Mouse (Mus musculus): ENCODE results near the gene Epha1. TPM values are rescaled to one million over a fixed set of nuclear protein-coding genes. Genes with fewer than 3 reads are reported as not detected.

Gene Epha1
- polyA plus RNA-seq, 1 experiment from 2014 or later = 7.2 TPM

DNA sequence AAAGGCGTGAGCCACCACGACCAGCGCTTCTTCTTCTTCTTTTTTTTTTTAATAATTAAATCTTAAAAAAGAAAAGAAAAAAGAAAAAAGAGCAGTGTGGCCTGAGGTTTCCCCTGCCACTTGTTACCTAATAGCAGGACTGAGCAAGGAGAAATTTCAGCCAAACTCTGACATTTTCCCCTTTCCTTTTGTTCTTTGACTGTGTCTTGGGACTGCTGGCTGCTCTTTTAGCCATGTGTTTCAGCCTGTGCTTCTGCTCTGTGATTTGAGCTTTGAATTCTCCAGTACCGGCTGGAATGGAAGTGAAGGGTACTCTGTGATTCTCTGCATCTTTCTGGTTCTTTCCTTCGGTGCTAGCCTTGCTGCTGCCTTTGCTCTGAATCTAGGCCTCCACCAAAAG, 10.3 kb upstream of the Epha1 start:
- no peak for ATAC-seq (ENCODE audit: insufficient number of reproducible peaks, insufficient read depth, low FRiP score, low TSS enrichment)
- Histone ChIP-seq H3K4me3 (no peak overlapping the region), H3K4me2 (replicated peaks) (no peak overlapping the region), H3K27me3 (no peaks in the 10 kb centered on the region), H3K36me3 (no peaks in the 10 kb centered on the region), H3K9me3 (no peaks in the 10 kb centered on the region), H3K27ac (no peak overlapping the region), H3K9ac (no peak overlapping the region), H3K4me1 (0 out of 2 replicates have a peak, but pooled peaks cover 4% of the 10 kb centered on the region)
- 87% methylated on average over 5 of the region's 5 CpGs for WGBS

DNA sequence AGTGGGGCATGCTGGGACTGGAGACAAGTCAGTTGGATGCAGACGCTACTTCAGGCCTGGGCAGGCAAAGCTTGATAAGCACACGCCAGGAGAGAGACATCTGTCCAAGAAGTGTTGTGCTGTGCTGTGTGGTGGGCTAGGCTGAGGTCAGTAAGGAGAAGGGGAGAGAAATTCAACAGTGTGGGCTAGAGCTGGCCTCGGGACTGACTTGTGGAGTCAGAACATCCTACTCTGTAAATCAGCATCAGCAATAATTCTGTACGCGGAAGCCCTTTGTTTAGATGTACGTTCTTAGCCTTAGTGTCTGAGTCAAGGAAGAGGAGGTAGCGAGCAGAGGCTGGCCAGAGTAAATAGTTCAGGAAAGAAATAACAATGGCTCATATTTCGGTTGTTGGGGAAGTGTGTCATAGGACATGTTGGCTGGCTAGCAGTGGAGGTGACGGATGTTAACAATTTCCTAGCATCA, 8.9 kb upstream of the Epha1 start:
- 46% methylated on average over 9 of the region's 9 CpGs for WGBS
- Histone ChIP-seq H3K36me3 (no peaks in the 10 kb centered on the region), H3K4me1 (0 out of 2 replicates have a peak, but pooled peaks cover 4% of the 10 kb centered on the region), H3K4me2 (replicated peaks) (no peak overlapping the region), H3K9ac (no peak overlapping the region), H3K9me3 (no peaks in the 10 kb centered on the region), H3K4me3 (no peak overlapping the region), H3K27ac (0 out of 2 replicates have a peak overlapping the region, but pooled peaks have one; percentile 4), H3K27me3 (no peaks in the 10 kb centered on the region)
- ATAC-seq (ENCODE audit: insufficient number of reproducible peaks, insufficient read depth, low FRiP score, low TSS enrichment) = no peak

GRCm38 (mm10) chr6:42381221-42381620, 8.2 kb upstream of the Epha1 start:
- no peak overlapping the region for H3K4me3 ChIP-seq
- 0 out of 2 replicates have a peak, but pooled peaks cover 4% of the 10 kb centered on the region for H3K4me1 ChIP-seq
- H3K9me3 ChIP-seq = no peaks in the 10 kb centered on the region
- H3K27me3 ChIP-seq = no peaks in the 10 kb centered on the region
- no peak overlapping the region for H3K27ac ChIP-seq
- H3K4me2 ChIP-seq (replicated peaks) = no peak overlapping the region
- ATAC-seq (ENCODE audit: insufficient number of reproducible peaks, insufficient read depth, low FRiP score, low TSS enrichment) = no peak
- WGBS = 42% methylated on average over 2 of the region's 2 CpGs
- no peak overlapping the region for H3K9ac ChIP-seq
- H3K36me3 ChIP-seq = no peaks in the 10 kb centered on the region

- H3K4me2 ChIP-seq (replicated peaks) = no peak overlapping the region
- H3K27me3 ChIP-seq = no peaks in the 10 kb centered on the region
- H3K9me3 ChIP-seq = no peaks in the 10 kb centered on the region
- no peak overlapping the region for H3K4me3 ChIP-seq
- H3K4me1 ChIP-seq = 0 out of 2 replicates have a peak, but pooled peaks cover 4% of the 10 kb centered on the region
- H3K36me3 ChIP-seq = no peaks in the 10 kb centered on the region
- 11% methylated on average over 8 of the region's 8 CpGs for WGBS
- H3K9ac ChIP-seq = no peak overlapping the region
- no peak for ATAC-seq (ENCODE audit: insufficient number of reproducible peaks, insufficient read depth, low FRiP score, low TSS enrichment)
- no peak overlapping the region for H3K27ac ChIP-seq
Measured at GRCm38 (mm10) chr6:42380416-42381144, 7.5 kb upstream of the Epha1 start.

GRCm38 (mm10) chr6:42379551-42379950, 6.5 kb upstream of the Epha1 start:
- Histone ChIP-seq H3K27ac (no peak overlapping the region), H3K9me3 (no peaks in the 10 kb centered on the region), H3K27me3 (0 out of 2 replicates have a peak, but pooled peaks cover 3% of the 10 kb centered on the region), H3K4me2 (replicated peaks) (no peak overlapping the region), H3K4me1 (0 out of 2 replicates have a peak, but pooled peaks cover 4% of the 10 kb centered on the region), H3K36me3 (no peaks in the 10 kb centered on the region), H3K4me3 (no peak overlapping the region), H3K9ac (no peak overlapping the region)
- WGBS = 30% methylated on average over 3 of the region's 3 CpGs
- no peak for ATAC-seq (ENCODE audit: insufficient number of reproducible peaks, insufficient read depth, low FRiP score, low TSS enrichment)

GRCm38 (mm10) chr6:42377280-42377679, 4.2 kb upstream of the Epha1 start:
- Histone ChIP-seq H3K9me3 (no peaks in the 10 kb centered on the region), H3K9ac (no peak overlapping the region), H3K4me1 (peaks cover 12% of the 10 kb centered on the region), H3K27ac (no peak overlapping the region), H3K27me3 (0 out of 2 replicates have a peak, but pooled peaks cover 3% of the 10 kb centered on the region), H3K4me2 (replicated peaks) (no peak overlapping the region), H3K36me3 (no peaks in the 10 kb centered on the region), H3K4me3 (no peak overlapping the region)
- no peak for ATAC-seq (ENCODE audit: insufficient number of reproducible peaks, insufficient read depth, low FRiP score, low TSS enrichment)
- WGBS = 78% methylated on average over 5 of the region's 5 CpGs

DNA sequence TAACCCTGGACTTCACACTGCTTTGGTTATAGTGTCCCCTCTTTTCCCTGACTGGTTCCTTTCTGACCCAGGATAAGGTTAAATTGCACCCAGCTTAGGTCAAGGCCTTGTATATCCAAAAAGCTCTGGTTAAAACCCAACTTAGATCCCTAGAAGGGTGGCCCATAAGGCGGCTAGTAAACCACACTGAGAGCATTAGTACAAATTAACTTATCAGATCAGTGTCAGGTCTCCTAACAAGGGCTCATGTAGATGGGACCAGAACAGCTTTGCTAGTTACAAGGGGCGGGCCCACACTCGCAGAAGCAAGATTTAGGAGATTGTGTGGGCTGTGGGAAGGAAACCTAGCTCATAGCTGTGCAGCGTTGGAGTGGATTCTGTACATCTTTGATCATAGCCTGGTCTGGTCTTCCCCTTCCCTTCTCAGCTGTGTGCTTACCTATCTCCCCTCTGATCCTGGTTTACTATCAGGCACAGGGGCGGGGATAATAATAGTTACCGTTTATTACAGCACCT, 3.5 kb upstream of the Epha1 start:
- H3K27me3 ChIP-seq = 0 out of 2 replicates have a peak, but pooled peaks cover 3% of the 10 kb centered on the region
- H3K4me1 ChIP-seq = peaks cover 10% of the 10 kb centered on the region
- H3K4me2 ChIP-seq (replicated peaks) = no peak overlapping the region
- H3K9me3 ChIP-seq = no peaks in the 10 kb centered on the region
- 67% methylated on average over 6 of the region's 6 CpGs for WGBS
- H3K27ac ChIP-seq = no peak overlapping the region
- no peaks in the 10 kb centered on the region for H3K36me3 ChIP-seq
- H3K9ac ChIP-seq = no peak overlapping the region
- no peak overlapping the region for H3K4me3 ChIP-seq
- no peak for ATAC-seq (ENCODE audit: insufficient number of reproducible peaks, insufficient read depth, low FRiP score, low TSS enrichment)

DNA sequence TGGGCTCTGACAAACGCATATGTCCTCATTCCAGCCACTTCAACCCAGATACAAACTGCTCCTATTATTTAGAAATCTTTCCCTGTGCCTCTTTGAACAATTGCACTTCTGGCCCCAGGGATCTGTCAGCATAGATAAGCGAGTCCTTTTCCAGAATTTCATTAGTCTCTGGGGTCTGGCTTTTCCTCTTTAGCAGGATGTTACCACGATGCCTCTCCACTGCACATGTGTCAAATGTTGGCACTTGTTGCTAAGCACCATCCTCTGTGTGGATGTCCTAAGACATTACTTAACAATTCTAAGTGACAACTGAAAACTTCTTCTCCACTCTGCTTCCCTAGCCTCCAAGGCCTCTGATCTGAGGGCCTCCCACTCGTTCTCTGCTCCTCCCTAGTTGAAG, 2.9 kb upstream of the Epha1 start:
- no peaks in the 10 kb centered on the region for H3K9me3 ChIP-seq
- peaks cover 10% of the 10 kb centered on the region for H3K4me1 ChIP-seq
- no peak overlapping the region for H3K9ac ChIP-seq
- no peaks in the 10 kb centered on the region for H3K36me3 ChIP-seq
- 0 out of 2 replicates have a peak, but pooled peaks cover 3% of the 10 kb centered on the region for H3K27me3 ChIP-seq
- no peak overlapping the region for H3K27ac ChIP-seq
- no peak overlapping the region for H3K4me3 ChIP-seq
- no peak overlapping the region for H3K4me2 ChIP-seq (replicated peaks)
- 47% methylated on average over 4 of the region's 4 CpGs for WGBS
- no peak for ATAC-seq (ENCODE audit: insufficient number of reproducible peaks, insufficient read depth, low FRiP score, low TSS enrichment)

- Histone ChIP-seq H3K36me3 (no peaks in the 10 kb centered on the region), H3K4me3 (no peak overlapping the region), H3K4me2 (replicated peaks) (no peak overlapping the region), H3K4me1 (peaks cover 10% of the 10 kb centered on the region), H3K27me3 (0 out of 2 replicates have a peak, but pooled peaks cover 3% of the 10 kb centered on the region), H3K27ac (no peak overlapping the region), H3K9me3 (no peaks in the 10 kb centered on the region), H3K9ac (no peak overlapping the region)
- 80% methylated on average over 2 of the region's 2 CpGs for WGBS
- ATAC-seq (ENCODE audit: insufficient number of reproducible peaks, insufficient read depth, low FRiP score, low TSS enrichment) = no peak
Measured at GRCm38 (mm10) chr6:42375131-42375530, 2.1 kb upstream of the Epha1 start.

- Histone ChIP-seq H3K9ac (no peak overlapping the region), H3K4me3 (no peak overlapping the region), H3K9me3 (no peaks in the 10 kb centered on the region), H3K27me3 (0 out of 2 replicates have a peak, but pooled peaks cover 3% of the 10 kb centered on the region), H3K4me1 (peaks cover 10% of the 10 kb centered on the region), H3K4me2 (replicated peaks) (no peak overlapping the region), H3K27ac (no peak overlapping the region), H3K36me3 (no peaks in the 10 kb centered on the region)
- 67% methylated on average over 4 of the region's 4 CpGs for WGBS
- ATAC-seq (ENCODE audit: insufficient number of reproducible peaks, insufficient read depth, low FRiP score, low TSS enrichment) = no peak
Measured at GRCm38 (mm10) chr6:42374701-42375100, 1.6 kb upstream of the Epha1 start.

GRCm38 (mm10) chr6:42373669-42374430, 782 bp upstream of the Epha1 start:
- peak overlapping the region; percentile 59 for H3K4me3 ChIP-seq
- peak overlapping the region; percentile 97 for H3K4me2 ChIP-seq (replicated peaks)
- H3K36me3 ChIP-seq = no peaks in the 10 kb centered on the region
- ATAC-seq (ENCODE audit: insufficient number of reproducible peaks, insufficient read depth, low FRiP score, low TSS enrichment) = no peak
- H3K4me1 ChIP-seq = peaks cover 10% of the 10 kb centered on the region
- H3K27me3 ChIP-seq = 0 out of 2 replicates have a peak, but pooled peaks cover 3% of the 10 kb centered on the region
- H3K9me3 ChIP-seq = no peaks in the 10 kb centered on the region
- no peak overlapping the region; the same call in 1 of the 2 replicates for H3K9ac ChIP-seq
- no peak overlapping the region for H3K27ac ChIP-seq
- 40% methylated on average over 7 of the region's 7 CpGs for WGBS

Measured in embryonic facial prominence, embryonic 12.5 days (tissue).